Comparison of ENCODE assay signal across 9 mouse cellular contexts in genomic region chr9:122085055-122085454, GRCm38 (mm10). TPM values are rescaled to one million over a fixed set of nuclear protein-coding genes. Genes with fewer than 3 reads are reported as not detected.
DNase-seq lines count a peak whose midpoint lies in the region; ATAC-seq lines count a peak whose summit lies in the region.
"Had no signal": no experiment of that assay in that cellular context is flagged by ENCODE, and none has a peak within 500 bp of the region (broad histone marks: within the 10 kb centered on the region; RNA-seq: fewer than 3 reads in every experiment).

No protein-coding gene starts in this region.

- H3K27ac ChIP-seq in heart, embryonic 16.5 days (ENCODE audit: low read length), result peak overlapping the region; percentile 86
- H3K27ac ChIP-seq in stomach, embryonic 15.5 days, result peak overlapping the region; percentile 75

- peaks cover 16% of the 10 kb centered on the region for H3K4me1 ChIP-seq in heart, embryonic 16.5 days (ENCODE audit: control insufficient read depth, insufficient read depth, low read length)
- peaks cover 8% of the 10 kb centered on the region; the same call in 1 of the 2 replicates for H3K4me1 ChIP-seq in stomach, embryonic 15.5 days
- H3K4me1 ChIP-seq: liver, embryonic 13.5 days had no signal

- no peak overlapping the region for H3K9ac ChIP-seq in heart, embryonic 16.5 days (ENCODE audit: low read length)
- no peak overlapping the region for H3K9ac ChIP-seq in stomach, embryonic 15.5 days
- H3K9ac ChIP-seq: liver, embryonic 13.5 days had no signal

- no peaks in the 10 kb centered on the region for H3K9me3 ChIP-seq in heart, embryonic 16.5 days (replicated peaks; ENCODE audit: control insufficient read depth, low read length)
- no peaks in the 10 kb centered on the region for H3K9me3 ChIP-seq in stomach, embryonic 15.5 days
- H3K9me3 ChIP-seq: liver, embryonic 13.5 days had no signal

- peak; percentile 21 for DNase-seq in gastrocnemius, adult 18-20 months (ENCODE audit: low spot score)
- no peak for DNase-seq in gastrocnemius, adult 8-10 months (ENCODE audit: low spot score in 2 of 2)
- peak; percentile 46 for DNase-seq in Muller cell, postnatal 12 days (ENCODE audit: inconsistent ontology term)
- peak; percentile 30 to 56 for DNase-seq in kidney, postnatal 4 days
- no peak for DNase-seq in urinary bladder, postnatal 25 days (ENCODE audit: low spot score)
- no peak for DNase-seq in frontal cortex, postnatal 14 days (ENCODE audit: low spot score in 2 of 2)
- DNase-seq: liver, embryonic 13.5 days had no signal

- H3K36me3 ChIP-seq in heart, embryonic 16.5 days (ENCODE audit: control insufficient read depth, insufficient read depth), result no peaks in the 10 kb centered on the region
- no peaks in the 10 kb centered on the region for H3K36me3 ChIP-seq in stomach, embryonic 15.5 days
- H3K36me3 ChIP-seq: liver, embryonic 13.5 days had no signal

- 38% methylated on average over 6 of the region's 6 CpGs for WGBS in heart, embryonic 16.5 days
- WGBS in stomach, embryonic 15.5 days, result 10% methylated on average over 6 of the region's 6 CpGs

- H3K27me3 ChIP-seq in heart, embryonic 16.5 days (ENCODE audit: control insufficient read depth, insufficient read depth, low read length), result no peaks in the 10 kb centered on the region
- no peaks in the 10 kb centered on the region for H3K27me3 ChIP-seq in stomach, embryonic 15.5 days (replicated peaks)
- H3K27me3 ChIP-seq: liver, embryonic 13.5 days had no signal

- no peak overlapping the region for H3K4me3 ChIP-seq in heart, embryonic 16.5 days (ENCODE audit: low read length)
- no peak overlapping the region for H3K4me3 ChIP-seq in stomach, embryonic 15.5 days (replicated peaks)
- H3K4me3 ChIP-seq: liver, embryonic 13.5 days had no signal

- ATAC-seq in heart, embryonic 16.5 days (replicated peaks; ENCODE audit: extremely low read depth, insufficient read depth, low FRiP score), result peak; percentile 55
- ATAC-seq in stomach, embryonic 15.5 days (ENCODE audit: insufficient read depth, low FRiP score, low read depth), result no peak

- H3K4me2 ChIP-seq in heart, embryonic 16.5 days (ENCODE audit: low read depth, low read length), result no peak overlapping the region
- H3K4me2 ChIP-seq in stomach, embryonic 15.5 days, result no peak overlapping the region
- H3K4me2 ChIP-seq: liver, embryonic 13.5 days had no signal

RNA-seq across cellular contexts. Expression of gene Snrk, which starts 32.0 kb away (rescaled TPM):
- 10 to 100 TPM; 45.3 to 58.3 TPM for total RNA-seq in gastrocnemius, adult 18-20 months (2021)
- 10 to 100 TPM; 37.1 to 69.7 (median 59.6) TPM for total RNA-seq in gastrocnemius, adult 8-10 months (2022)
- polyA plus RNA-seq in heart, embryonic 16.5 days (2015; fragmentation: Nextera tagmentation; extraction: Ambion mirVana), result 59.1 and 61.7 TPM in 2 replicates
- 54.2 and 56.1 TPM in 2 replicates for polyA plus RNA-seq in stomach, embryonic 15.5 days (2015; fragmentation: Nextera tagmentation; extraction: Ambion mirVana)

Comparison
In these comparisons a context has a peak if more than half of its experiments do, and no peak if none do; other contexts are left out.
1. DNase-seq: peak in gastrocnemius, adult 18-20 months (single experiment), Muller cell, postnatal 12 days (single experiment) and kidney, postnatal 4 days (2 of 2); none in gastrocnemius, adult 8-10 months (0 of 2), urinary bladder, postnatal 25 days (single experiment) and frontal cortex, postnatal 14 days (0 of 2).